Mouse (Mus musculus): Measurements from ENCODE around the gene Tnrc6c. TPM values are rescaled to one million over a fixed set of nuclear protein-coding genes. Genes with fewer than 3 reads are reported as not detected.

Tnrc6c gene
- polyA plus RNA-seq, 1 experiment = 14.6 TPM

DNA sequence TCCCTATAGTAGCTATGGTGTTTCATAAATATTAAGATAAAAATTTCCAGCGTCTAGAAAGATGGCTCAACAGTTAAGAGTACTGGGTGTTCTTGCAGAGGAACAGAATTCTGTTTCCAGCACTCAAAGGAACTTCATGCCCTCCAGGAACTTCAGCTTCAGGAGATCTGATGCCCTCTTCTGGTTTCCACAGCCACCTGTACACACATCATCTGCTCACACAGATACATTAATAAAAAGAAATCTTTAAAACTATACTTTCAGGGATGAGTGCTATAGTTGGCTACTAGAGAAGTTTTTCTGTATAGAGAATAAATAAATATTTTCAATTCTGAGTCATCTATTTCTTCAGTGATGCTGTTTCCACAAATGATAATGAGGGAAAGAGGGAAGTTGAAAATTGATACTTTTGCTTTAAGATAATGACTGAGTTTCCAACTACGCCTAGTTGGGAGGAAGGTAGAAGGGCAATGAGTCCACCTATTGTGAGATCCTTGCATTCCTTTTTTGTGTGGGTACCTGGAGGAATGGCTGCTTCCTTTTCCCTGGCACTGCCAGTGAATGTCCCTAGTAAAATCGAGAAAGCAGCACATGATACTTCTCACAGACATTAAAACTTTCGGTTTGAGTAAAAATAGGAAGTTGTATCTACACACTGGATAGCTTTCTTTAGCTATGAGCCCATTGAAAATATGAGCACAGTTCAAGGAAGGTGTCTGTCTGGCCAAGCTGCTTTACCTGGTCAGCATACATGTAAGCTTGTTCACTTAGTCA lies 9.1 kb downstream of the Tnrc6c start:
- H3K27ac ChIP-seq (ENCODE audit: insufficient read depth, low read depth, low read length) = no peak overlapping the region
- no peak overlapping the region for H3K4me3 ChIP-seq (ENCODE audit: low read depth, low read length)
- no peaks in the 10 kb centered on the region for H3K27me3 ChIP-seq (ENCODE audit: control insufficient read depth, insufficient read depth, low read length)
- H3K4me1 ChIP-seq (ENCODE audit: control insufficient read depth, insufficient read depth, insufficient read length, low read length) = peaks cover 5% of the 10 kb centered on the region
- no peaks in the 10 kb centered on the region for H3K36me3 ChIP-seq (ENCODE audit: control insufficient read depth, insufficient read depth, low read length)
- no peak for TF ChIP-seq CTCF (IDR thresholded peaks at IDR 0.05; ENCODE audit: extremely low read depth, insufficient read length, insufficient replicate concordance, low read depth, low read length)
- TF ChIP-seq POLR2A (IDR thresholded peaks at IDR 0.05; ENCODE audit: low read depth, low read length) = no peak
- 50% methylated on average over 4 of the region's 4 CpGs for WGBS

- TF ChIP-seq CTCF (IDR thresholded peaks at IDR 0.05; ENCODE audit: extremely low read depth, insufficient read length, insufficient replicate concordance, low read depth, low read length) (no peak), POLR2A (IDR thresholded peaks at IDR 0.05; ENCODE audit: low read depth, low read length) (no peak)
- H3K4me3 ChIP-seq (ENCODE audit: low read depth, low read length) = no peak overlapping the region
- H3K27me3 ChIP-seq (ENCODE audit: control insufficient read depth, insufficient read depth, low read length) = no peaks in the 10 kb centered on the region
- H3K36me3 ChIP-seq (ENCODE audit: control insufficient read depth, insufficient read depth, low read length) = no peaks in the 10 kb centered on the region
- no peak overlapping the region for H3K27ac ChIP-seq (ENCODE audit: insufficient read depth, low read depth, low read length)
- H3K4me1 ChIP-seq (ENCODE audit: control insufficient read depth, insufficient read depth, insufficient read length, low read length) = peaks cover 5% of the 10 kb centered on the region
Measured at GRCm38 (mm10) chr11:117663810-117664139, 9.7 kb downstream of the Tnrc6c start.

DNA sequence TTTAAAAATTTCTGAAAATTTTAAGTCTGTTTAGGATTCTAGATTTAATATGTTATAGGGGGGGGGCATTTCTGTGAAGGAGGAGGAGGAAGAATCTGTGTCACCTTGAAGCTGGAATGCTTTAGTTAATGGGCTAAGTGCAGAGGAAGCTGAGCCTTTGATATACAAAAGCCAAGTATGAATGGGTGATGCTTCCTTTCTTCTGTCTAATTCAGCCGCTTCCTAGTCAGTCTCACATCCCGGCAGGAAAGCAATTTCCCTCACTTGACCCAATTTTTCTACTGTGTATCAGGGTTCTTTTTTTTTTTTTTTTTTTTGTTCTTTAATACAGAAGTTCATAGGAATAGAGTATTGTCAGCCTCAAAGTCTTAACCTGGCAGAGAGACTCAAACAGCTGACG lies 11.1 kb downstream of the Tnrc6c start:
- TF ChIP-seq POLR2A (IDR thresholded peaks at IDR 0.05; ENCODE audit: low read depth, low read length) (no peak), CTCF (IDR thresholded peaks at IDR 0.05; ENCODE audit: extremely low read depth, insufficient read length, insufficient replicate concordance, low read depth, low read length) (no peak)
- Histone ChIP-seq H3K4me1 (ENCODE audit: control insufficient read depth, insufficient read depth, insufficient read length, low read length) (peaks cover 5% of the 10 kb centered on the region), H3K4me3 (ENCODE audit: low read depth, low read length) (no peak overlapping the region), H3K27me3 (ENCODE audit: control insufficient read depth, insufficient read depth, low read length) (no peaks in the 10 kb centered on the region), H3K27ac (ENCODE audit: insufficient read depth, low read depth, low read length) (no peak overlapping the region), H3K36me3 (ENCODE audit: control insufficient read depth, insufficient read depth, low read length) (no peaks in the 10 kb centered on the region)
- 67% methylated on average over 3 of the region's 3 CpGs for WGBS

GRCm38 (mm10) chr11:117666563-117666962 lies 12.5 kb downstream of the Tnrc6c start:
- Histone ChIP-seq H3K27ac (ENCODE audit: insufficient read depth, low read depth, low read length) (no peak overlapping the region), H3K27me3 (ENCODE audit: control insufficient read depth, insufficient read depth, low read length) (no peaks in the 10 kb centered on the region), H3K4me1 (ENCODE audit: control insufficient read depth, insufficient read depth, insufficient read length, low read length) (peaks cover 5% of the 10 kb centered on the region), H3K36me3 (ENCODE audit: control insufficient read depth, insufficient read depth, low read length) (no peaks in the 10 kb centered on the region), H3K4me3 (ENCODE audit: low read depth, low read length) (no peak overlapping the region)
- no peak for TF ChIP-seq POLR2A (IDR thresholded peaks at IDR 0.05; ENCODE audit: low read depth, low read length)
- no peak for TF ChIP-seq CTCF (IDR thresholded peaks at IDR 0.05; ENCODE audit: extremely low read depth, insufficient read length, insufficient replicate concordance, low read depth, low read length)

- Histone ChIP-seq H3K27ac (ENCODE audit: insufficient read depth, low read depth, low read length) (no peak overlapping the region), H3K27me3 (ENCODE audit: control insufficient read depth, insufficient read depth, low read length) (no peaks in the 10 kb centered on the region), H3K4me3 (ENCODE audit: low read depth, low read length) (no peak overlapping the region), H3K4me1 (ENCODE audit: control insufficient read depth, insufficient read depth, insufficient read length, low read length) (peaks cover 5% of the 10 kb centered on the region; the same call in 1 of the 2 replicates), H3K36me3 (ENCODE audit: control insufficient read depth, insufficient read depth, low read length) (no peaks in the 10 kb centered on the region)
- no peak for TF ChIP-seq POLR2A (IDR thresholded peaks at IDR 0.05; ENCODE audit: low read depth, low read length)
- TF ChIP-seq CTCF (IDR thresholded peaks at IDR 0.05; ENCODE audit: extremely low read depth, insufficient read length, insufficient replicate concordance, low read depth, low read length) = no peak
- WGBS = 90% methylated on average over 5 of the region's 5 CpGs
Measured at GRCm38 (mm10) chr11:117667152-117667551, 13.1 kb downstream of the Tnrc6c start.

- no peak overlapping the region for H3K27ac ChIP-seq (ENCODE audit: insufficient read depth, low read depth, low read length)
- H3K4me1 ChIP-seq (ENCODE audit: control insufficient read depth, insufficient read depth, insufficient read length, low read length) = peaks cover 5% of the 10 kb centered on the region; the same call in 1 of the 2 replicates
- WGBS = 42% methylated on average over 5 of the region's 5 CpGs
- TF ChIP-seq CTCF (IDR thresholded peaks at IDR 0.05; ENCODE audit: extremely low read depth, insufficient read length, insufficient replicate concordance, low read depth, low read length) (no peak), POLR2A (IDR thresholded peaks at IDR 0.05; ENCODE audit: low read depth, low read length) (no peak)
- H3K4me3 ChIP-seq (ENCODE audit: low read depth, low read length) = no peak overlapping the region
- H3K27me3 ChIP-seq (ENCODE audit: control insufficient read depth, insufficient read depth, low read length) = no peaks in the 10 kb centered on the region
- no peaks in the 10 kb centered on the region for H3K36me3 ChIP-seq (ENCODE audit: control insufficient read depth, insufficient read depth, low read length)
Measured at GRCm38 (mm10) chr11:117667825-117668224, 13.7 kb downstream of the Tnrc6c start.

- WGBS = 77% methylated on average over 5 of the region's 5 CpGs
- Histone ChIP-seq H3K36me3 (ENCODE audit: control insufficient read depth, insufficient read depth, low read length) (no peaks in the 10 kb centered on the region), H3K27ac (ENCODE audit: insufficient read depth, low read depth, low read length) (no peak overlapping the region)
Measured at GRCm38 (mm10) chr11:117671626-117672025, 17.5 kb downstream of the Tnrc6c start.

More at GRCm38 (mm10) chr11:117671626-117672025, 17.5 kb downstream of the Tnrc6c start:
- TF ChIP-seq POLR2A (IDR thresholded peaks at IDR 0.05; ENCODE audit: low read depth, low read length) (no peak), CTCF (IDR thresholded peaks at IDR 0.05; ENCODE audit: extremely low read depth, insufficient read length, insufficient replicate concordance, low read depth, low read length) (no peak)
- H3K27me3 ChIP-seq (ENCODE audit: control insufficient read depth, insufficient read depth, low read length) = no peaks in the 10 kb centered on the region
- H3K4me1 ChIP-seq (ENCODE audit: control insufficient read depth, insufficient read depth, insufficient read length, low read length) = peaks cover 3% of the 10 kb centered on the region; the same call in 1 of the 2 replicates
- H3K4me3 ChIP-seq (ENCODE audit: low read depth, low read length) = no peak overlapping the region

Data from small intestine, adult 2 months (tissue).